8 mouse cellular contexts compared by ENCODE assay signal in genomic region chr10:78169281-78170042, GRCm38 (mm10). TPM values are rescaled to one million over a fixed set of nuclear protein-coding genes. Genes with fewer than 3 reads are reported as not detected.
DNase-seq lines count a peak whose midpoint lies in the region; ATAC-seq lines count a peak whose summit lies in the region.

D10Jhu81e (minus strand) TSS chr10:78169782.

- intact Hi-C loops in gastrocnemius, postnatal 14 days (cut with DNase I; ENCODE audit: low total_unique reads) = no loop called here
- intact Hi-C loops in left cerebral cortex, postnatal 10 days (cut with DNase I) = no loop called here

- ATAC-seq in inflammation-experienced regulatory T-cells, adult 6 months = peak; percentile 99
- peak; percentile 91 for ATAC-seq in megakaryocyte-erythroid progenitor cell, adult 5-6 weeks (replicated peaks; ENCODE audit: low FRiP score, low TSS enrichment, poor library complexity, severe bottlenecking)

- peak; percentile 100 for DNase-seq in adrenal gland, adult (ENCODE audit: inconsistent age in 2 of 2, low spot score in 1 of 2)
- peak; percentile 98 for DNase-seq in embryo, embryonic 10.5 days (ENCODE audit: low spot score)
- DNase-seq in gastrocnemius, postnatal 14 days = peak; percentile 100
- DNase-seq in left cerebral cortex, postnatal 10 days (ENCODE audit: extremely low spot score in 1 of 2, low spot score in 2 of 2) = peak; percentile 99 to 100
- DNase-seq in right cerebral cortex, postnatal 25 days = peak; percentile 100
- DNase-seq in urinary bladder, postnatal 4 days (ENCODE audit: low spot score in 2 of 2) = peak; percentile 99 to 100

RNA-seq across cellular contexts. Expression of gene D10Jhu81e, which starts in this region (rescaled TPM):
- 100 to 1,000 TPM; 146 to 175 TPM for total RNA-seq in gastrocnemius, postnatal 14 days (2021)
- 10 to 100 TPM in 2 of 3 experiments, 1 to 10 TPM in 1; 7.9 to 44.8 (median 39.6) TPM for polyA plus RNA-seq in inflammation-experienced regulatory T-cells, adult 6 months (2017; shearing (Covaris generic))
- 10 to 100 TPM; 85.0 to 93.0 TPM for total RNA-seq in left cerebral cortex, postnatal 10 days (2021)
- 42.1 and 48.7 TPM in 2 replicates for total RNA-seq in megakaryocyte-erythroid progenitor cell, adult 5-6 weeks (2014; fragmentation: Nextera tagmentation)
- total RNA-seq in megakaryocyte-erythroid progenitor cell, adult 5-6 weeks (2017) = 94.9 and 103 TPM in 2 replicates

Comparison
In these comparisons a context has a peak if more than half of its experiments do, and no peak if none do; other contexts are left out.
1. Peak in every context shown above with its lines: DNase-seq and ATAC-seq.